Comparison of ENCODE assay signal across 15 mouse cellular contexts in the genomic region with DNA sequence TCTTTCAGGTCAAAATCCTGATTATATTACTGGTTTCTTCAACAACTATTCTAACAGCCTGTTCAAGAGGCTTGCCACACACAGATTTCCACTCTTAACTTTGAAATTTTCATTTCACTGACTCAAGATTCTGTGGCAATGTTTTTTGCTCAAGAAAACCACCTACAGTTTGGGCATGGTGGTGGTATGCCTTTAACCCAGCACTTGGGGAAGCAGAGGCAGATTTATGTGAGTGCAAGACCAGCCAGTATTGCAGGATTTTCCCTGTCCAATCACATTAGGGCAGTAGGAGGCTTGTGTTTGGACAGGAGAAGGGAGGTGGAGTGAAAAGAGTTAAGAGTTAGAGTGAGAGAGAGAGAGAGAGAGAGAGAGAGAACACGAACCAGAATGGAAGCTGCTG.
"Had no signal": no experiment of that assay in that cellular context is flagged by ENCODE, and none has a peak within 500 bp of the region (broad histone marks: within the 10 kb centered on the region; RNA-seq: fewer than 3 reads in every experiment).

No protein-coding gene starts in this region.

- ATAC-seq: hindbrain, embryonic 16.5 days; intestine, embryonic 15.5 days; intestine, postnatal 0 days had no signal

- DNase-seq: gastrocnemius, postnatal 14 days; gastrocnemius, postnatal 36 days; heart, adult 18-20 months; heart, postnatal 10 days; heart, postnatal 4 days; kidney, adult 18-20 months; kidney, adult 8-10 months; kidney, postnatal 10 days; kidney, postnatal 25 days; kidney, postnatal 4 days; liver; liver, embryonic 13.5 days had no signal
